Mouse (Mus musculus): Measurements from ENCODE around the gene Htr7. TPM values are rescaled to one million over a fixed set of nuclear protein-coding genes. Genes with fewer than 3 reads are reported as not detected.

Htr7 gene
- total RNA-seq, 1 experiment from 2014 or later, result 0.12 TPM

DNA sequence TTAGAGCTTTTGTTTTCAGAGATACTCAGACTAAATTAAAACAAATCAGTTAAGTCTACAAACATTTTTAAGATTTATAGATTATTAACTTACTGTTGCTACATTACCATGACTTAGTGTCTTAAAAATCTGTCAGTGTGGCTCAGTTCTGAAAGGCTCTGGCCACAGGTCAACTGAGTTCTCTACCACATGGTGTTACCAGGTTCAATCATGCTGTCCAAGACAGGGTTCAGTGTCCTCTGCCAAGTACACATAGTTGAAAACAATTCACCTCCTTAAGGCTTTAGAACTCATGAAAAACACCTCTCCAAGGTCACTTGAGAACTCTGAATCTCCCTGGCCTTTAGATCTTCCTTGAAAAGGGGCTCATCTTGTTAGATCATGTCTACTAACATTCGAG, 69.8 kb downstream of the Htr7 start:
- ATAC-seq (ENCODE audit: extremely low read depth, insufficient number of reproducible peaks, low FRiP score, poor library complexity, severe bottlenecking), result no peak

DNA sequence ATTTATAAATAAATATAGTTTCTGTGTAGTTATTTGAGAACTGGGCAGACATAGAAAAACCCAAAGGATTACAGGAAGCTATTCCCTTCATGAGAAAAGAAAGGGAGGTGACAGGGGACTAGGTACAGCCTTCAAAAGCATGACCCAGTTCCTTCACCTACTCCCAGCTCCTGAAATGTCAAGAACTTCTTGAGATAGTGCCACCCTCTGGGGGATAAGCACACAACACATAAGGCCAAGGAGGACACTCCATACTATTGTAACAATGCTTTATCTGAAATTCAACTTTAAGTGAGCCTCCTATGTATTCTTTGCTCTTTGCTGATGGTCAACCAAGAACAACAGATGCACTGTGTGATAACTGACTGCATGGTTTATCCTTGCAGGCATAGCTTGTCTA, 82.6 kb downstream of the Htr7 start:
- no peak for ATAC-seq (ENCODE audit: extremely low read depth, insufficient number of reproducible peaks, low FRiP score, poor library complexity, severe bottlenecking)

DNA sequence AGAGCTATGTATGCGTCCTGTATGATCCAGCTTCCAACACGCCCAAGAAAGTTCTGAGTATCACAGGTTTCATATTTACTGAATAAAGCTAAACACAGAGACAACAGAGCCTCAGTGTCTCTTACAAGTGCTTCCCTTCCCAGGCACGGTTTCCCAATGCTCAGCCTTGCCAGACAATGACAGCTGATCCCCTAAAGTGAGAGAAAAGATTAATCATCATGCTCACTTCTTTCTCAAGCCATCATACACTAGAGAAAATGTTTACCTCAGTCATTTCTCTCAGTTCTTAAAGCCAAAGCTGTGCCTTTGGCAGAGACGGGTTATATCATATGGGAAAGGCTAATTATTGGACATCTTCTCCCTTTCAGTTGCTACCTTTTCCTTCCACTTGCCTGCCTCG, 99.7 kb downstream of the Htr7 start:
- no peak for ATAC-seq (ENCODE audit: extremely low read depth, insufficient number of reproducible peaks, low FRiP score, poor library complexity, severe bottlenecking)

DNA sequence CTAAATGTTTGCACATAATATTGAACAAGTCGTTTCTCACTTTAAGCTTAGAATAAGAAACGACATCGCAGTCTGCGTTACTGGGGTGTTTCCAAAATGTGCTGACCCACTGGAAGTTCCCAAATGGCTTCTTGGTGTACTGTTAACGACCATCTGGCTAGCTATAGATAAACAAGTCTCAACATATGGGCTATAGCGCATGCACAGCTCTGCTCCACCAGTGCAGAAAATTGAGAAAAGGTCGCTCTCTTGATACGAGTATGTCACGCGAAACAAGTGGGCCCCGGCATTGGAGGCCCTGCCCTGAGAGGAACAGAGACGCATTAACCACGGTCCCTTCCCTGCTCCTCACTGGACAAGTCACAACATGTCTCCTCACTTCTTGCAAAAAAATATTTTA, 101.6 kb downstream of the Htr7 start:
- no peak for ATAC-seq (ENCODE audit: extremely low read depth, insufficient number of reproducible peaks, low FRiP score, poor library complexity, severe bottlenecking)

DNA sequence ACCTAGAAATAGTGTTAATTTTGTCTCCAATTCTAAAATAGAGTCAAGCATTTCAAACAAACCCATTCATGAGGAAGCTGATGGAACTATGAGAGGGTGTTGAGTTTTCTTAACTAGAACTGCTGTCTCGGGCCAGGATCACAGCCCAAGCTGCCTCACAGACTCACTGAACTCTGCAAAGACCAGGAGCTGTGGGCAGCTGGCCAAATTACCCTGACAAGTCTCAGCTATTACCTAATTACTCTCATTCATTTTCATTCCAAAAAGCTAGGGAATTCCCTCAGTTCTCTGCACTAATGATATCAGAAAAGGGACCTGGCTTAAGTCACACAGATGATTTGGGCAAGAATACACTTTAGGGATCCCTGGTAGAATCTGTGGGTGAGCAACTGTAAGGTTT, 107.4 kb downstream of the Htr7 start:
- no peak for ATAC-seq (ENCODE audit: extremely low read depth, insufficient number of reproducible peaks, low FRiP score, poor library complexity, severe bottlenecking)

DNA sequence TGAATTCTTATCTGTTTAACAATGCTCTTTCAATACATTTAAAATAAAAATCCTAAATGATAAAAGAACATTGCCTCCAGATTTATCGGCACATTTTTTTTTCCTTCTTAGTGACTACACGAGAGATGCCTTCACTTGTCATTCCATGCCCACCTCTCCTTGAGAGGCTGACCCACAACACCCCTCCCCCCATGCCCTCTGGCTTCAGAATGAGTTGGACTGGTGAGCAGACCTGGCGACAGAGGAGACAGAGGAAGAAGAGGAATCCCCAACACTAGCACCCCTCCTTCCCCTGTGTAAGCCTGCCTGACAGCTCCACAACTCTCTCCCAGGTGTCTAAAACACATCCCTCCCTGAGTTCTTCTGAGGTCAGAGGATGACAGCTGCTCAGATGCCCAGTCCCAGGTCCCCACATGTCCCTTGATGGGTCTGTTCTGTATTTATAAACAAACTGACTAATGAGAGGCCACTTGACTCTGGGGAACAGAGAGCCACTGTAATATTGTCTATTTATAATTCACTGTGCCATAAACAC, 132.3 kb downstream of the Htr7 start:
- ATAC-seq (ENCODE audit: extremely low read depth, insufficient number of reproducible peaks, low FRiP score, poor library complexity, severe bottlenecking), result no peak

DNA sequence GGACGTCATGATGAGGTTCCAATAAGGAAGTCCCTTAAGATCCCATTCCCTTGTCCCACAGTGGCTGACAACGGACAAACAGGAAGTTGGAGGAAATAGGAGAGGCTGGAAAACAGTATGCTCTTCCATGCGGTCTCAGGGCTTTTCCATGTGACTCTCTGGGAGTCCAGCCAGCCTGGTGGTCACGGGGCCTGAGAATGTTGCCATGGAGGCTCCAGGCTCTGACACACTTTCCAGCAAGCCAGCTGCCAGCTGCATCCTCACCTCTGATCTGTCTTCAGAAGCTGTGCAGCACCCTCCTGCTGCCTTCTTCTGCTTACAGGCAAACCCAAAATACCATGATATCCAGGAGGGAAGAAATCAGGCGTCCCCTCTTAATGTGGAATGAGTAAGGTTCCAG, 132.9 kb downstream of the Htr7 start:
- no peak for ATAC-seq (ENCODE audit: extremely low read depth, insufficient number of reproducible peaks, low FRiP score, poor library complexity, severe bottlenecking)

Other genes with a start within 250 kb of the Htr7 start
- gene Rpp30, start 26.2 kb upstream of the Htr7 start, total RNA-seq (2017), result 16.8 and 18.6 TPM in 2 replicates
- gene Ankrd1, start 62.6 kb upstream of the Htr7 start, total RNA-seq (2017), result not detected in 2 replicates

Measured in neutrophil, adult 5-6 weeks (primary cell).